ENCODE assay signal across 26 mouse cellular contexts in genomic region chr1:33734001-33734685, GRCm38 (mm10). TPM values are rescaled to one million over a fixed set of nuclear protein-coding genes. Genes with fewer than 3 reads are reported as not detected.
DNase-seq lines count a peak whose midpoint lies in the region; ATAC-seq and TF ChIP-seq lines count a peak whose summit lies in the region.
"Had no signal": no experiment of that assay in that cellular context is flagged by ENCODE, and none has a peak within 500 bp of the region (broad histone marks: within the 10 kb centered on the region; RNA-seq: fewer than 3 reads in every experiment).

No protein-coding gene starts in this region.

- no peaks in the 10 kb centered on the region for H3K27me3 ChIP-seq in hindbrain, embryonic 13.5 days
- no peaks in the 10 kb centered on the region for H3K27me3 ChIP-seq in hindbrain, embryonic 12.5 days
- no peaks in the 10 kb centered on the region for H3K27me3 ChIP-seq in kidney, embryonic 15.5 days
- no peaks in the 10 kb centered on the region for H3K27me3 ChIP-seq in kidney, embryonic 14.5 days (ENCODE audit: control insufficient read depth, insufficient read depth, low read length)
- H3K27me3 ChIP-seq in lung, postnatal 0 days (replicated peaks; ENCODE audit: insufficient read depth, low read length) = no peaks in the 10 kb centered on the region
- H3K27me3 ChIP-seq: embryonic facial prominence, embryonic 12.5 days; heart, embryonic 13.5 days; hindbrain, embryonic 15.5 days; limb, embryonic 12.5 days; lung, embryonic 15.5 days had no signal

- H3K4me2 ChIP-seq in hindbrain, embryonic 13.5 days = no peak overlapping the region
- H3K4me2 ChIP-seq in hindbrain, embryonic 12.5 days (replicated peaks) = no peak overlapping the region
- no peak overlapping the region for H3K4me2 ChIP-seq in kidney, embryonic 15.5 days
- H3K4me2 ChIP-seq in kidney, embryonic 14.5 days (replicated peaks; ENCODE audit: low read depth, low read length) = no peak overlapping the region
- no peak overlapping the region for H3K4me2 ChIP-seq in lung, postnatal 0 days (replicated peaks; ENCODE audit: low read depth, low read length)
- H3K4me2 ChIP-seq: embryonic facial prominence, embryonic 12.5 days; heart, embryonic 13.5 days; hindbrain, embryonic 15.5 days; limb, embryonic 12.5 days; lung, embryonic 15.5 days had no signal

- TF ChIP-seq EP300 in lung, postnatal 0 days (IDR thresholded peaks at IDR 0.05) = no peak

- no peak overlapping the region for H3K9ac ChIP-seq in hindbrain, embryonic 13.5 days
- no peak overlapping the region for H3K9ac ChIP-seq in hindbrain, embryonic 12.5 days
- H3K9ac ChIP-seq in kidney, embryonic 15.5 days = no peak overlapping the region
- H3K9ac ChIP-seq in kidney, embryonic 14.5 days (ENCODE audit: low read depth, low read length) = no peak overlapping the region
- H3K9ac ChIP-seq in lung, postnatal 0 days (replicated peaks; ENCODE audit: low read depth) = 0 out of 2 replicates have a peak overlapping the region, but pooled peaks have one; percentile 5
- H3K9ac ChIP-seq: embryonic facial prominence, embryonic 12.5 days; heart, embryonic 13.5 days; hindbrain, embryonic 15.5 days; limb, embryonic 12.5 days; lung, embryonic 15.5 days had no signal

- WGBS in hindbrain, embryonic 13.5 days = 54% methylated on average over 5 of the region's 5 CpGs
- WGBS in hindbrain, embryonic 12.5 days = 60% methylated on average over 5 of the region's 5 CpGs
- 78% methylated on average over 5 of the region's 5 CpGs for WGBS in kidney, embryonic 15.5 days
- WGBS in kidney, embryonic 14.5 days = 80% methylated on average over 5 of the region's 5 CpGs
- WGBS in lung, postnatal 0 days = 61% methylated on average over 5 of the region's 5 CpGs

- ATAC-seq in hindbrain, embryonic 13.5 days (ENCODE audit: low FRiP score) = no peak
- no peak for ATAC-seq in hindbrain, embryonic 12.5 days (ENCODE audit: low FRiP score)
- 0 out of 2 replicates have a peak, but pooled peaks have one; percentile 41 for ATAC-seq in kidney, embryonic 15.5 days (replicated peaks; ENCODE audit: low FRiP score)
- ATAC-seq in kidney, embryonic 14.5 days (ENCODE audit: low FRiP score, low TSS enrichment) = no peak
- ATAC-seq in lung, postnatal 0 days = peak; percentile 18; the same call in 1 of the 2 replicates
- ATAC-seq: intestine, postnatal 0 days had no signal

- H3K4me1 ChIP-seq in hindbrain, embryonic 13.5 days (replicated peaks) = 0 out of 2 replicates have a peak, but pooled peaks cover 5% of the 10 kb centered on the region
- no peaks in the 10 kb centered on the region for H3K4me1 ChIP-seq in hindbrain, embryonic 12.5 days
- no peaks in the 10 kb centered on the region for H3K4me1 ChIP-seq in kidney, embryonic 15.5 days
- H3K4me1 ChIP-seq in kidney, embryonic 14.5 days (ENCODE audit: control insufficient read depth, insufficient read depth, low read length) = no peaks in the 10 kb centered on the region
- H3K4me1 ChIP-seq in lung, postnatal 0 days (ENCODE audit: insufficient read depth, low read depth, low read length) = no peaks in the 10 kb centered on the region
- H3K4me1 ChIP-seq: embryonic facial prominence, embryonic 12.5 days; heart, embryonic 13.5 days; hindbrain, embryonic 15.5 days; limb, embryonic 12.5 days; lung, embryonic 15.5 days had no signal

- H3K36me3 ChIP-seq in hindbrain, embryonic 13.5 days = peaks cover 87% of the 10 kb centered on the region
- peaks cover 73% of the 10 kb centered on the region for H3K36me3 ChIP-seq in hindbrain, embryonic 12.5 days
- peaks cover 93% of the 10 kb centered on the region for H3K36me3 ChIP-seq in kidney, embryonic 15.5 days
- peaks cover 63% of the 10 kb centered on the region; the same call in 1 of the 2 replicates for H3K36me3 ChIP-seq in kidney, embryonic 14.5 days (ENCODE audit: control insufficient read depth, insufficient read depth, low read length)
- peaks cover 9% of the 10 kb centered on the region; the same call in 1 of the 2 replicates for H3K36me3 ChIP-seq in lung, postnatal 0 days (ENCODE audit: insufficient read depth, low read length)

- TF ChIP-seq CTCF in lung, postnatal 0 days (IDR thresholded peaks at IDR 0.05) = no peak

- H3K9me3 ChIP-seq in hindbrain, embryonic 13.5 days = no peaks in the 10 kb centered on the region
- H3K9me3 ChIP-seq in hindbrain, embryonic 12.5 days (replicated peaks) = no peaks in the 10 kb centered on the region
- H3K9me3 ChIP-seq in kidney, embryonic 15.5 days (replicated peaks) = no peaks in the 10 kb centered on the region
- H3K9me3 ChIP-seq in kidney, embryonic 14.5 days (ENCODE audit: control insufficient read depth, low read length) = no peaks in the 10 kb centered on the region
- H3K9me3 ChIP-seq in lung, postnatal 0 days (ENCODE audit: low read length) = no peaks in the 10 kb centered on the region
- H3K9me3 ChIP-seq: embryonic facial prominence, embryonic 12.5 days; heart, embryonic 13.5 days; hindbrain, embryonic 15.5 days; limb, embryonic 12.5 days; lung, embryonic 15.5 days had no signal

- 0 out of 2 replicates have a peak overlapping the region, but pooled peaks have one; percentile 40 for H3K27ac ChIP-seq in hindbrain, embryonic 13.5 days
- no peak overlapping the region for H3K27ac ChIP-seq in hindbrain, embryonic 12.5 days
- no peak overlapping the region for H3K27ac ChIP-seq in kidney, embryonic 15.5 days
- H3K27ac ChIP-seq in kidney, embryonic 14.5 days (ENCODE audit: low read depth, low read length) = no peak overlapping the region
- H3K27ac ChIP-seq in lung, postnatal 0 days (ENCODE audit: low read length) = no peak overlapping the region
- H3K27ac ChIP-seq: embryonic facial prominence, embryonic 12.5 days; heart, adult 2 months; heart, embryonic 13.5 days; hindbrain, embryonic 15.5 days; limb, embryonic 12.5 days; lung, embryonic 15.5 days had no signal

- intact Hi-C loops in left cerebral cortex, postnatal 4 days (cut with DNase I) = no loop called here

- no peak overlapping the region for H3K4me3 ChIP-seq in hindbrain, embryonic 13.5 days
- H3K4me3 ChIP-seq in hindbrain, embryonic 12.5 days = no peak overlapping the region
- no peak overlapping the region for H3K4me3 ChIP-seq in kidney, embryonic 15.5 days (replicated peaks)
- H3K4me3 ChIP-seq in kidney, embryonic 14.5 days (ENCODE audit: low read length) = no peak overlapping the region
- H3K4me3 ChIP-seq in lung, postnatal 0 days (ENCODE audit: low read depth, low read length) = no peak overlapping the region
- H3K4me3 ChIP-seq: embryonic facial prominence, embryonic 12.5 days; heart, adult 2 months; heart, embryonic 13.5 days; hindbrain, embryonic 15.5 days; limb, embryonic 12.5 days; lung, embryonic 15.5 days; myocyte had no signal

- DNase-seq in lung, postnatal 0 days (ENCODE audit: low spot score) = peak; percentile 18
- no peak for DNase-seq in lung, adult 18-20 months
- peak; percentile 17 for DNase-seq in yolk sac, embryonic 10.5 days (ENCODE audit: low spot score)
- DNase-seq in left cerebral cortex, postnatal 4 days = no peak
- DNase-seq: adrenal gland, postnatal 14 days; cerebellum, adult 2 months; cerebellum, postnatal 25 days; gastrocnemius, postnatal 25 days; heart, adult 2 months; heart, postnatal 14 days; layer of hippocampus, postnatal 36 days; lung, postnatal 4 days; midbrain, embryonic 14.5 days; right cerebral cortex, postnatal 25 days; spleen, adult 18-20 months had no signal

RNA-seq across cellular contexts. Expression of gene Rab23, which starts 14.5 kb away (rescaled TPM):
- polyA plus RNA-seq in hindbrain, embryonic 13.5 days (2015; fragmentation: Nextera tagmentation; extraction: Ambion mirVana) = 25.9 and 28.3 TPM in 2 replicates
- polyA plus RNA-seq in hindbrain, embryonic 12.5 days (2016; fragmentation: Nextera tagmentation; extraction: Ambion mirVana) = 31.0 and 31.2 TPM in 2 replicates
- 28.0 and 30.2 TPM in 2 replicates for polyA plus RNA-seq in kidney, embryonic 15.5 days (2015; fragmentation: Nextera tagmentation; extraction: Ambion mirVana)
- polyA plus RNA-seq in kidney, embryonic 14.5 days (2014; fragmentation: Nextera tagmentation; extraction: Ambion mirVana) = 13.7 and 30.7 TPM in 2 replicates
- polyA plus RNA-seq in lung, postnatal 0 days (2015; fragmentation: Nextera tagmentation; extraction: Ambion mirVana) = 13.1 and 14.2 TPM in 2 replicates
- 10 to 100 TPM; 33.9 to 34.2 TPM for total RNA-seq in left cerebral cortex, postnatal 4 days (2021)

RNA-seq across cellular contexts. Expression of gene Bag2, which starts 23.5 kb away (rescaled TPM):
- 17.8 and 17.9 TPM in 2 replicates for polyA plus RNA-seq in hindbrain, embryonic 13.5 days (2015; fragmentation: Nextera tagmentation; extraction: Ambion mirVana)
- 19.7 and 24.9 TPM in 2 replicates for polyA plus RNA-seq in hindbrain, embryonic 12.5 days (2016; fragmentation: Nextera tagmentation; extraction: Ambion mirVana)
- 84.7 and 87.6 TPM in 2 replicates for polyA plus RNA-seq in kidney, embryonic 15.5 days (2015; fragmentation: Nextera tagmentation; extraction: Ambion mirVana)
- 63.8 and 87.5 TPM in 2 replicates for polyA plus RNA-seq in kidney, embryonic 14.5 days (2014; fragmentation: Nextera tagmentation; extraction: Ambion mirVana)
- polyA plus RNA-seq in lung, postnatal 0 days (2015; fragmentation: Nextera tagmentation; extraction: Ambion mirVana) = 16.3 and 17.4 TPM in 2 replicates
- 10 to 100 TPM; 14.4 to 17.6 TPM for total RNA-seq in left cerebral cortex, postnatal 4 days (2021)

Comparison
In these comparisons a context has a peak if more than half of its experiments do, and no peak if none do; other contexts are left out.
1. ATAC-seq: peak in kidney, embryonic 15.5 days (single experiment) and lung, postnatal 0 days (single experiment); none in hindbrain, embryonic 13.5 days (single experiment), hindbrain, embryonic 12.5 days (single experiment) and kidney, embryonic 14.5 days (single experiment).
2. DNase-seq: peak in lung, postnatal 0 days (single experiment) and yolk sac, embryonic 10.5 days (single experiment); none in lung, adult 18-20 months (0 of 2) and left cerebral cortex, postnatal 4 days (single experiment).